Mouse (Mus musculus): Measurements from ENCODE around the gene Utp3. TPM values are rescaled to one million over a fixed set of nuclear protein-coding genes. Genes with fewer than 3 reads are reported as not detected.

The Utp3 gene
- 8.5 and 11.3 TPM in 2 replicates for total RNA-seq (2014; rRNA removed)
- 51.8 and 55.5 TPM in 2 replicates for polyA plus RNA-seq (2015; fragmentation: Nextera tagmentation; extraction: Ambion mirVana)

DNA sequence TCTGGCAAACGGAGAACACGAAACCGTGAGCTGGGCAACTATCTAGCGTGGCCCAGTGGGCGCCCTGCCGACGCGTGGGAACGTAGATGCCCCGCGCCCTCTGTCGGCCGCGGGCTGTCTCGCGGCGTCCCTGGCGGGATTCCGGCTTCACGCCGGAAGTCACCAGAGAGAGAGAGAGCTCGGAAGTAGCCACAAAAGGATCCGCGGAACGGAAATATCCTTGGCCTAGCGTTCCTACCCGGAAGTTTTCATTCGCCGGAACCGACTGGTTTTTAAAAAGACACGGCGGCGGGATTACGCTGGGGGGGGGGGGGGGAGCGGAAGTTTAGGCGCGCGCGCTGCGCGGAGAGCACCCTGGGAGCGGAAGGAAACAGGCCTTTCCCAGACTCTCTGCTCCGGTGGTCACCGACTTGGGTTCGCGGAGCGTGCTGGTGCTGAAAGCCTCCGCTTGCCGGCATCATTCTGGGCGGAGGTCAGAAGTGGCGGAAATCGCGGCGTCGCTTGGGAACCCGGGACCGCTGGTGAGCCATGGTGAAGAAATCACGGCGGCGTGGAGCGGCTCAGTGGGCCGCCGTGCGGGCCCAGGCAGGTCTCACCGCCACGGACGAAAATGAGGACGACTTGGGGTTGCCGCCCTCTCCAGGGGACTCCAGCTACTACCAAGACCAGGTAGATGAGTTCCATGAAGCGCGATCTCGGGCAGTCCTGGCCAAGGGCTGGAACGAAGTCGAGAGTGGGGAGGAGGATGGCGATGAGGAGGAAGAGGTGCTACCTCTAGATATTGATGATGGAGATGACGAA lies at the start of gene Utp3:
Gene Utp3 (plus strand): TSS at position 377 of the 801 bp plus-strand sequence.
- ATAC-seq (peak; percentile 97), DNase-seq (ENCODE audit: low spot score) (peak; percentile 99)
- Histone ChIP-seq H3K4me3 (ENCODE audit: low read length) (peak within 1 kb of the TSS; percentile 87), H3K9ac (replicated peaks; ENCODE audit: low read length) (peak within 1 kb of the TSS; percentile 88), H3K9me3 (ENCODE audit: low read length) (no peaks in the 10 kb centered on the region), H3K27ac (peak within 1 kb of the TSS; percentile 90), H3K4me1 (ENCODE audit: insufficient read depth, low read length) (peaks cover 14% of the 10 kb centered on the region), H3K4me2 (ENCODE audit: low read depth, low read length) (peak within 1 kb of the TSS; percentile 90), H3K27me3 (ENCODE audit: insufficient read depth, low read length) (no peaks in the 10 kb centered on the region), H3K36me3 (ENCODE audit: insufficient read depth, low read length) (no peaks in the 10 kb centered on the region)
- peak; percentile 87 for TF ChIP-seq CTCF (IDR thresholded peaks at IDR 0.05; ENCODE audit: low read depth)
- WGBS = under 1% methylated on average over 75 of the region's 76 CpGs

DNA sequence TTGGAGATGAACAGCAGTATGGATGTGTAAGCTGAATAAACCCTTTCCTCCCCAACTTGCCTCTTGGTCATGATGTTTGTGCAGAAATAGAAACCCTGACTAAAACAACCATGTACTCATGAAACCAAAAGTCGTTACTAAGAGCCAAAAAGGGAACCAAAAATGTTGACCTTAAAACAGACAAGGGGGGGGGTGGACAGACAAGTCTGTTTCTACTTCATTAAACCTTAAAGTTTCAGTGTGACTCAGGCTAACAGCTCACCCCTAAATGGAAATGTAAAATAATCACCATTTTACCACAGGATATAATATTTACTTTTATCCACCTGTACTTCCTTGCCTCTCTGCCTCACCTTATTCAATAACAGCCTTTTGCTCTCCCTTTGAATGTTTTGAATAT lies 45.7 kb upstream of the Utp3 start:
- no peaks in the 10 kb centered on the region for H3K36me3 ChIP-seq (ENCODE audit: insufficient read depth, low read length)
- no peak overlapping the region for H3K4me2 ChIP-seq (ENCODE audit: low read depth, low read length)
- no peak overlapping the region for H3K9ac ChIP-seq (replicated peaks; ENCODE audit: low read length)
- DNase-seq (ENCODE audit: low spot score) = no peak
- no peaks in the 10 kb centered on the region for H3K9me3 ChIP-seq (ENCODE audit: low read length)
- H3K4me1 ChIP-seq (ENCODE audit: insufficient read depth, low read length) = no peaks in the 10 kb centered on the region
- no peak for TF ChIP-seq CTCF (IDR thresholded peaks at IDR 0.05; ENCODE audit: low read depth)
- no peak for ATAC-seq
- no peak overlapping the region for H3K27ac ChIP-seq
- WGBS = 67% methylated on average over 1 of the region's 1 CpGs
- H3K27me3 ChIP-seq (ENCODE audit: insufficient read depth, low read length) = no peaks in the 10 kb centered on the region
- no peak overlapping the region for H3K4me3 ChIP-seq (ENCODE audit: low read length)

DNA sequence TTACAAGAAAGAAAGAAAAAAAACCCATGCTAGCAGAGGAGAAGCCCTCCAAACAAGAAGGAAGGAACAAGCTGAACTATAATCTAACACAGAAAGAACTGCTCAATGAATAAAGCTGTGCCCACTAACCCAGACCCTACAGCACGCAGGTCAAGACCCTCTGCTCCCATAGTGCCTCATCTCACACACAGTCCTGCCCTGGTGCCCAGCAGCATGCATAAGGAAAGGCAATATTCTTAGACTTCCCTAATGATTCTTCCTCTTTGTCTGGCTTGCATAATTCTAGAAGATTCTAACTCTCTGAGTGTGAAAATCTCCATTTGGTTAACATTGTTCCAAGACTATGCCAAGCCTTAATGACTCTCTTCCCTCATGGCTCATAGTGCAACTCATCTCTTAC lies 45.3 kb upstream of the Utp3 start:
- DNase-seq (ENCODE audit: low spot score) (no peak), ATAC-seq (no peak)
- Histone ChIP-seq H3K4me1 (ENCODE audit: insufficient read depth, low read length) (no peaks in the 10 kb centered on the region), H3K9ac (replicated peaks; ENCODE audit: low read length) (no peak overlapping the region), H3K27ac (no peak overlapping the region), H3K36me3 (ENCODE audit: insufficient read depth, low read length) (no peaks in the 10 kb centered on the region), H3K4me3 (ENCODE audit: low read length) (no peak overlapping the region), H3K4me2 (ENCODE audit: low read depth, low read length) (no peak overlapping the region), H3K9me3 (ENCODE audit: low read length) (no peaks in the 10 kb centered on the region), H3K27me3 (ENCODE audit: insufficient read depth, low read length) (no peaks in the 10 kb centered on the region)
- 81% methylated on average over 1 of the region's 1 CpGs for WGBS
- no peak for TF ChIP-seq CTCF (IDR thresholded peaks at IDR 0.05; ENCODE audit: low read depth)

DNA sequence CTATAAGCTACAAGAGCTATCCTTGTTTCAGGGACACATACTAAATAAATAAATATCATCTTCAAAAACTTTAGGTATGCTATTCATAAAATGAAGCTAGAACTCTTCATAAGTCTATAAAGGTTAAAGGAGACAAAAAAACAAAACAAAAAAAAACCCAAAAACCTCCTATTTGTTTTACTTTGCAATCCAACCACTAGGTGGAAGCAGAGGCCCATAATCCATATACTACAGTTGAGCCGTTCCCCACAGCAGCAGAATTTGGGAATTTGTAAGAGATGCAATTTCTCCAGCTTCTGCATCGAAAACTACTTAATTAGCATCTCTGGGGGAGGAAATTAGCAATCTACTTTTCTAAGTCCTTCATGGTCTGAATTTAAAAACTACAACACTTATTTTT lies 35.0 kb upstream of the Utp3 start:
- no peak overlapping the region for H3K9ac ChIP-seq (replicated peaks; ENCODE audit: low read length)
- no peak overlapping the region for H3K4me2 ChIP-seq (ENCODE audit: low read depth, low read length)
- no peaks in the 10 kb centered on the region for H3K9me3 ChIP-seq (ENCODE audit: low read length)
- H3K36me3 ChIP-seq (ENCODE audit: insufficient read depth, low read length) = no peaks in the 10 kb centered on the region
- peak; percentile 67; the same call in 1 of the 2 replicates for ATAC-seq
- no peak overlapping the region for H3K4me3 ChIP-seq (ENCODE audit: low read length)
- H3K27ac ChIP-seq = no peak overlapping the region
- H3K4me1 ChIP-seq (ENCODE audit: insufficient read depth, low read length) = no peaks in the 10 kb centered on the region
- TF ChIP-seq CTCF (IDR thresholded peaks at IDR 0.05; ENCODE audit: low read depth) = peak; percentile 81
- H3K27me3 ChIP-seq (ENCODE audit: insufficient read depth, low read length) = no peaks in the 10 kb centered on the region
- DNase-seq (ENCODE audit: low spot score) = peak; percentile 79
- WGBS = 6% methylated on average over 2 of the region's 2 CpGs

DNA sequence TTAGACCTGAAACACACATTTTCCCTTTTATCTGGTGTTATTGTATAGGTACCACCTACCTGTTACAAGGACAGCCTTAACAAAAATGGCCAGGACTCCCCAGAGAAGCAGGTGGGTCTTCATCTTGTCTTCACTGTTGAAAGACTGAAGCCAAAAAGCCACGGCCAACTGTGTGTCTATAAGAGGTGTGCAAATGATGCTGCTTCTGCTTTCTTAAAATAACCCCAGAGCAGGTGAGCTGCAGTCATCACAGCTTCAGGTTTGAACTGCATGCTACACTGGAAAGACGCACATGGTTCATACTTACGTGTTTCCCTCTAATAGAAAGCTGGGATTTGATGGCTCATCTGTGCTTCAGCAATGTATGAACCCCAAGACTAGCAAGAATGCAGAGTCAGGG lies 26.6 kb upstream of the Utp3 start, which contains the start of gene Jchain:
Gene Jchain (minus strand): TSS at position 235 of the 400 bp plus-strand sequence.
- H3K4me1 ChIP-seq (ENCODE audit: insufficient read depth, low read length) = no peaks in the 10 kb centered on the region
- H3K4me2 ChIP-seq (ENCODE audit: low read depth, low read length) = no peak within 1 kb of the TSS
- TF ChIP-seq CTCF (IDR thresholded peaks at IDR 0.05; ENCODE audit: low read depth) = no peak
- no peak within 1 kb of the TSS for H3K4me3 ChIP-seq (ENCODE audit: low read length)
- no peak for DNase-seq (ENCODE audit: low spot score)
- WGBS = 90% methylated on average over 3 of the region's 3 CpGs
- H3K9me3 ChIP-seq (ENCODE audit: low read length) = no peaks in the 10 kb centered on the region
- H3K27me3 ChIP-seq (ENCODE audit: insufficient read depth, low read length) = no peaks in the 10 kb centered on the region
- ATAC-seq = no peak
- no peak within 1 kb of the TSS for H3K9ac ChIP-seq (replicated peaks; ENCODE audit: low read length)
- H3K27ac ChIP-seq = no peak within 1 kb of the TSS
- H3K36me3 ChIP-seq (ENCODE audit: insufficient read depth, low read length) = no peaks in the 10 kb centered on the region

DNA sequence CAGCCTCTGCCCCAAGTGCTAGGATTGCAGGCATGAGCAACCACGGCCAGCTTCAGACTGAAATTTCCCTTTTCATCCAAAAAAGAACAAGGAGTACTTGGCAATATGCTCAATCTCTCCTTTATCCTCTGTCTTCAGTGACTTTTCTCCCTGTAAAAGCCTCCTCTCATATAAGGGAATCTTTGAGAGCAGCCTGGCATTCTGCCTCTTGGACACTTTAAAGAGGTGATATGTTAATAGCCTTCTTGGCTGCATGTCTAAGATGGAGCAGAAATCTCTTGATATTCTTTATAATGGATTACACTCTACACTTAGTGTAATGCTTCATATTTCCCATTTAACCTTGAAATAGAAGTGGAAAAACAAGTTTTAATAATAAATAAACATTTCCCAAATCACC lies 23.4 kb upstream of the Utp3 start:
- WGBS = 41% methylated on average over 1 of the region's 1 CpGs
- H3K4me1 ChIP-seq (ENCODE audit: insufficient read depth, low read length) = no peaks in the 10 kb centered on the region

DNA sequence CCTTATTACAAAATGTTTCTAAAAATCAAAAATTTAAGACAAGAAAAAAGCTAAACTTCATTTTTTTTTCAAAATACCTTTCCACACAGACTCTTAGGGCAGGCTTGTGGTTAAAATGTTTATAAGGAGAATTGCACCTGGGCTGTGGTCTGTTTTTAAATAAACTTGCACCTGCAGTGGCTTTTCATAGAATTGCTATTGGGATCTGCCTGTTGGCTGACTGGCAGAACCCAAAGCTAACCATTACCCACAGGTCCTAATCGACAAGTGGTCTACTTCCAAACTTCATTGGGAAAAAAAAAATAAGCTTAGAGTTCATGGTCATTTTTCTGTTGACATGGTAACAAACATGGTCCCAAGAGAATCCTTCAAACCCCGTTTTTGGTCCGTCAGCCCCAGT lies 19.6 kb upstream of the Utp3 start:
- 56% methylated on average over 3 of the region's 3 CpGs for WGBS
- DNase-seq (ENCODE audit: low spot score) = no peak
- no peak overlapping the region for H3K27ac ChIP-seq
- H3K4me3 ChIP-seq (ENCODE audit: low read length) = no peak overlapping the region
- no peaks in the 10 kb centered on the region for H3K27me3 ChIP-seq (ENCODE audit: insufficient read depth, low read length)
- no peak for ATAC-seq
- no peaks in the 10 kb centered on the region for H3K36me3 ChIP-seq (ENCODE audit: insufficient read depth, low read length)
- no peaks in the 10 kb centered on the region for H3K4me1 ChIP-seq (ENCODE audit: insufficient read depth, low read length)
- H3K9ac ChIP-seq (replicated peaks; ENCODE audit: low read length) = no peak overlapping the region
- no peaks in the 10 kb centered on the region for H3K9me3 ChIP-seq (ENCODE audit: low read length)
- no peak overlapping the region for H3K4me2 ChIP-seq (ENCODE audit: low read depth, low read length)
- no peak for TF ChIP-seq CTCF (IDR thresholded peaks at IDR 0.05; ENCODE audit: low read depth)

More for the DNA sequence above, 23.4 kb upstream of the Utp3 start:
- ATAC-seq = peak; percentile 27; the same call in 1 of the 2 replicates
- Histone ChIP-seq H3K9me3 (ENCODE audit: low read length) (no peaks in the 10 kb centered on the region), H3K4me2 (ENCODE audit: low read depth, low read length) (no peak overlapping the region), H3K9ac (replicated peaks; ENCODE audit: low read length) (no peak overlapping the region), H3K36me3 (ENCODE audit: insufficient read depth, low read length) (no peaks in the 10 kb centered on the region), H3K4me3 (ENCODE audit: low read length) (no peak overlapping the region), H3K27me3 (ENCODE audit: insufficient read depth, low read length) (no peaks in the 10 kb centered on the region), H3K27ac (no peak overlapping the region)
- TF ChIP-seq CTCF (IDR thresholded peaks at IDR 0.05; ENCODE audit: low read depth) = no peak
- DNase-seq (ENCODE audit: low spot score) = peak; percentile 7

All from hindbrain, postnatal 0 days (tissue).